Mouse (Mus musculus): Measurements from ENCODE around the gene Stox2. TPM values are rescaled to one million over a fixed set of nuclear protein-coding genes. Genes with fewer than 3 reads are reported as not detected.

Stox2 gene
- polyA plus RNA-seq (2014; fragmentation: Illumina TruSeq; extraction: RNeasy Lipid Tissue Mini Kit (QIAGEN cat#74804); ENCODE audit: insufficient read depth, low read depth, low replicate concordance) = 1.5 TPM

DNA sequence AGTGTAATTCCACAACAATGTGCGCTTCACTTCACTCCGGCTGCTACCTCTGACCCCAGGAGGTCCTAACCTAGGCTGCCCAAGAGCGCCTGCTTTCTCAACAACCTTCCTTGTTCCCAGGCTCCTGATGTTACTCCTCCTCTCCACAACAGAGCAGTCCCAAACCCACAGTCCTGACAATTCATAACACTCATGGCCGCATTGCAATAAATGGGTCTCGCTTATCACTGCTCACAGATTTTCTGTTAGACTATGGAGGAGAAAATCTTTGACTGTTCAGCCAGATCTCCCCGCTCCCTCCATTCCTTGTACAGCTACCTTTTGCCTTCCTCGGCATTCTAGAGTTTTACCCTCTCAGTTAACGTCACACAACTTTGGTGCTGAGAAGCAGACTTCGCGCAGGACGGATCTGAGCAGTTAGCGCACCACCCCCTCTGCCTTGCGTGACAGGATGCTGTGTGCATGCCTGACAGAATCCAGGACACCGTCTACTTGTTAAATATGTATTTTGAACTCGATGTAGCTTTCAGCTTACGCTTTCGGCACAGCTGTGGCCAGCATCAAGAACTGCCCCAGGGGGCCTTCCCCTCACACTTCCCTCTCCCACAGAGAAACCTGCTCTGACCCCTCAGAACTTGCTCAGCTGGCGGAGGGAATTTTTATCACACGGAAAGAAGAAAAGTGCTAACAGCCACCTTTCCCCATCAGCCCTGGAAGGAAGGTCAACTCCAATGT, at the start of gene Stox2:
Stox2 (minus strand) TSS at position 51 of the 735 bp plus-strand sequence.

Other genes with a start within 250 kb of the Stox2 start
- gene Trappc11, start 87.1 kb upstream of the Stox2 start, polyA plus RNA-seq (2014; fragmentation: Illumina TruSeq; extraction: RNeasy Lipid Tissue Mini Kit (QIAGEN cat#74804); ENCODE audit: insufficient read depth, low read depth, low replicate concordance) = 10.4 TPM
- gene Rwdd4a, start 87.3 kb upstream of the Stox2 start, polyA plus RNA-seq (2014; fragmentation: Illumina TruSeq; extraction: RNeasy Lipid Tissue Mini Kit (QIAGEN cat#74804); ENCODE audit: insufficient read depth, low read depth, low replicate concordance) = 11.6 TPM
- gene Ing2, start 229.2 kb upstream of the Stox2 start, polyA plus RNA-seq (2014; fragmentation: Illumina TruSeq; extraction: RNeasy Lipid Tissue Mini Kit (QIAGEN cat#74804); ENCODE audit: insufficient read depth, low read depth, low replicate concordance) = 20.5 TPM

Data from lung, adult 10 weeks (tissue).